Mouse (Mus musculus) cortical plate, adult 2 months (tissue): ENCODE measurements at regions not wholly inside any gene's neighbourhood (a gene's known extent, or its start where the extent isn't known, plus 50 kb on each side); places are given as distances from the start of the nearest gene placed in this dataset.
A peak's percentile ranks its signal among the peaks of the same experiment; 100 is the strongest.

ENCODE experiments used
- H3K27ac ChIP-seq: fragments of 200-500 bp; 2 replicates; pipeline ENCODE4 v1.5.1; 2012; ENCODE audit warnings: low read length, control low read depth, inconsistent platforms; ENCODE audit not compliant: insufficient read depth
- H3K4me1 ChIP-seq: fragments of 200-500 bp; 2 replicates; pipeline ENCODE4 v1.6.1; 2011; ENCODE audit warnings: low read length; ENCODE audit not compliant: control insufficient read depth, insufficient read depth
- H3K4me3 ChIP-seq: fragments of 200-500 bp; 2 replicates; pipeline ENCODE4 v1.5.1; 2011; ENCODE audit warnings: mild to moderate bottlenecking, low read length, control low read depth; ENCODE audit not compliant: insufficient read depth
- CTCF ChIP-seq: fragments of 200-500 bp; IDR thresholded peaks from 2 replicates; pipeline ENCODE4 v1.5.1; 2011; ENCODE audit warnings: mild to moderate bottlenecking, control low read depth, low read length; ENCODE audit not compliant: insufficient read depth; ENCODE audit errors: extremely low read depth
- POLR2A ChIP-seq: fragments of 200-500 bp; IDR thresholded peaks from 2 replicates; pipeline ENCODE4 v1.6.1; 2011; ENCODE audit warnings: mild to moderate bottlenecking, low read length, control low read depth; ENCODE audit not compliant: insufficient read depth; ENCODE audit errors: extremely low read depth

DNA sequence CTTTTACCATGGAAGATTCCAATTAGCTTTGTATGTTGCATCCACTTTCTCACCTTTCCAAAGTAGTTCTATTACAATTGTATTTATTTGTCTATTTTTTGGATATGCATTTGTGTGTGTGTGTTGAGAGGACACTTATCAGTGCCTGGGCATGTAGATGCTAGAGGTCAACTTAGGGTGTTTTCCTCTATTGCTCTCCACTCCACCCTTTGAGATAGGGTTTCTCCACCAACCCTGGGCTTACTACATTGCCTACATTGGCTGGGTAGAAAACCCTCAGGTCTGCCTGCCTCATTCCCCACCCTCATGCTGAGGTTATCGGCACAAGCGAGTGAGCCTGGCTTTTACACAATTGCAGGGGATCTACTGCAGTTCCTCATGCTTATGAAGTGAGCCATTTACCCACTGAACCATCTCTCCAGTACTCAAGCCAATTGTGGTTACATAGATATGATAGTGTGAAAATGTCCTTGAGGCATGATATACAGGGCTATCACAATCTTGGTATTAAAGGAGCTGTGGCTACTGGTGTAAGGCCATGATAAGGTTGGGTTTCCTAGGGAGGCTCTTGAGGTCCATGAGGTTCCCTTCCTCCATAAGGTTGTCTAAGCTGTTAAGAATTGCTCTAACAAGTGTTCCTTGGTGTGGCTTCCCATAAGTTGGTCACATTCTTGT is 87.6 kb downstream of the Otud1 start:
- no peak for TF ChIP-seq CTCF
- no peak for TF ChIP-seq POLR2A
- Histone ChIP-seq H3K4me3 (no peak overlapping the region), H3K4me1 (no peaks in the 10 kb centered on the region), H3K27ac (no peak overlapping the region)

- Histone ChIP-seq H3K4me3 (no peak overlapping the region), H3K27ac (peak overlapping the region; percentile 10; the same call in 1 of the 2 replicates), H3K4me1 (no peaks in the 10 kb centered on the region)
- no peak for TF ChIP-seq POLR2A
- no peak for TF ChIP-seq CTCF
Observed at GRCm38 (mm10) chr2:19752753-19753152, 95.2 kb downstream of the Otud1 start.

GRCm38 (mm10) chr2:19753479-19753878 is 95.9 kb downstream of the Otud1 start:
- TF ChIP-seq POLR2A = no peak
- no peak for TF ChIP-seq CTCF
- H3K4me3 ChIP-seq = no peak overlapping the region
- H3K27ac ChIP-seq = no peak overlapping the region
- H3K4me1 ChIP-seq = no peaks in the 10 kb centered on the region

GRCm38 (mm10) chr2:19757910-19758309 is 100.4 kb downstream of the Otud1 start:
- H3K4me1 ChIP-seq = peaks cover 1% of the 10 kb centered on the region; the same call in 1 of the 2 replicates
- TF ChIP-seq CTCF = no peak
- TF ChIP-seq POLR2A = no peak
- H3K27ac ChIP-seq = no peak overlapping the region
- H3K4me3 ChIP-seq = no peak overlapping the region

DNA sequence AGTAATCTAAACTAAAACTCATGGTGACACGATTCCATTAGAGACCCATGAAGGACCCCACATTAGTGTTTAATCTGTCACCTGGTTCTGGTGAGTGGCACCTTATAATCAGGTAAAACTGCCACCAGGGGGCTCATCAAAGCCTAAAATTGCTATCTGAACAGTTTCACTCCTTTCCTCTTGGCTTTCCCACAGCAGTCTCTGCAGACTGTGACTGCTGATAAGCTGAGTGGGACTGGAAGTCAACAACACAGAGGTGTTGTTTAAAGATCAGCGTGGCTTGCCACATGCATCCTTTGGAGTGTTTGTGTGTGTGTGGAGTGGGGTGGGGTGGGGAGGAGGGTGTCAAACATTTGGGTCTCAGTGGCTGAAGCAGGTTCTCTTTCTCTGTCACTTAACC is 101.6 kb downstream of the Otud1 start:
- TF ChIP-seq POLR2A = no peak
- peak; percentile 6; the same call in 1 of the 2 replicates for TF ChIP-seq CTCF
- Histone ChIP-seq H3K4me3 (no peak overlapping the region), H3K4me1 (peaks cover 1% of the 10 kb centered on the region; the same call in 1 of the 2 replicates), H3K27ac (no peak overlapping the region)

- Histone ChIP-seq H3K27ac (no peak overlapping the region), H3K4me3 (no peak overlapping the region), H3K4me1 (peaks cover 1% of the 10 kb centered on the region; the same call in 1 of the 2 replicates)
- TF ChIP-seq CTCF (no peak), POLR2A (no peak)
Observed at GRCm38 (mm10) chr2:19759577-19759976, 102.0 kb downstream of the Otud1 start.

- Histone ChIP-seq H3K4me3 (no peak overlapping the region), H3K4me1 (peaks cover 1% of the 10 kb centered on the region; the same call in 1 of the 2 replicates), H3K27ac (no peak overlapping the region)
- TF ChIP-seq CTCF (no peak), POLR2A (no peak)
Observed at GRCm38 (mm10) chr2:19762996-19763395, 105.4 kb downstream of the Otud1 start.

DNA sequence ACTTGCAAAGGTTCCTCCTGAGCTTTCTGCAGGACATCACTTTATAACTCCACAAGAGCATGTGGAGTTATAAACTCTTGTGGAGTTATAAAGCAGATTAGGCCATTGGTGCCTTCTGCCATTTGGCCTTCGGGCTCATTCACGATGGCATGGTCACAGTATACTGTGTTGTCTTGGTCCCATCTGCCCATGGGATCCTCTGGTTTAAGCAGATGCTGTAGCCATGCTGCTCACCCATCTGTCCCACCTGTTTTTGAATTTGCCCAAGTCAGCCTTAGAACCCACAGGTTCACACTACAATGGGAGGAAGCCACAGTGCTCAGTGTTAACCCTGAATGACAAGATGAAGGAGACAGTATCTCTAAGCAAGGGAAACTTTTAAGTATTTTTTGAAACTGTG is 124.7 kb upstream of the Etl4 start:
- no peak overlapping the region for H3K4me3 ChIP-seq
- H3K27ac ChIP-seq = no peak overlapping the region
- TF ChIP-seq POLR2A (no peak), CTCF (no peak)
- H3K4me1 ChIP-seq = no peaks in the 10 kb centered on the region

- no peak overlapping the region for H3K27ac ChIP-seq
- no peak for TF ChIP-seq POLR2A
- TF ChIP-seq CTCF = no peak
- H3K4me1 ChIP-seq = no peaks in the 10 kb centered on the region
- H3K4me3 ChIP-seq = no peak overlapping the region
Observed at GRCm38 (mm10) chr2:19785663-19786260, 123.8 kb upstream of the Etl4 start.

DNA sequence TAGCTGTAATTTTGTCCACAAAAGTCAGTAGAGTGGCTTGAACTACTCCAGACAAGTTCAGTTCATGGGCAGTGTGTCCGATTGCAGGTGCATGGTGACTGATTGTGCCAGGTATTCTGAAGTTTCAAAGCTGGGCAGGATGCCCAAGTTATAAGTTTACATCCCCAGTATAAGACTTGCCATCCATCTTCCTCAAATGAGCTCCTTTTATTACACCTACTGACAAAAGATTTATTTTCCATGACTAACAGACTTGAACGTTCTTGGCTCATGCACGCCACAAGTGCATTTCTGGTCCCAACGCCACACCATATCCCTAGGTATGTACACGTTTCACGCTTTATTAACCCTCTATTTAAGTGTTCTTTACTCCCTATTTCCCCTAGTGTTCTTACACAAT is 117.4 kb upstream of the Etl4 start:
- TF ChIP-seq CTCF = no peak
- no peak for TF ChIP-seq POLR2A
- H3K4me3 ChIP-seq = no peak overlapping the region
- no peaks in the 10 kb centered on the region for H3K4me1 ChIP-seq
- H3K27ac ChIP-seq = no peak overlapping the region

- H3K4me3 ChIP-seq = no peak overlapping the region
- TF ChIP-seq POLR2A (no peak), CTCF (no peak)
- H3K27ac ChIP-seq = no peak overlapping the region
- no peaks in the 10 kb centered on the region for H3K4me1 ChIP-seq
Observed at GRCm38 (mm10) chr2:19796790-19797189, 112.8 kb upstream of the Etl4 start.
